Mouse (Mus musculus): Measurements from ENCODE around the gene Bace1. TPM values are rescaled to one million over a fixed set of nuclear protein-coding genes. Genes with fewer than 3 reads are reported as not detected.

The Bace1 gene
- polyA plus RNA-seq, 1 experiment from 2014 or later = 42.9 TPM

- Histone ChIP-seq H3K27me3 (replicated peaks; ENCODE audit: control insufficient read depth, insufficient read depth, low read length) (no peaks in the 10 kb centered on the region), H3K4me1 (ENCODE audit: control insufficient read depth, insufficient read depth, low read depth, low read length) (peaks cover 5% of the 10 kb centered on the region), H3K36me3 (ENCODE audit: control insufficient read depth, insufficient read depth, low read length) (no peaks in the 10 kb centered on the region), H3K27ac (ENCODE audit: low read depth, low read length) (peak within 1 kb of the TSS; percentile 79), H3K9ac (ENCODE audit: low read depth, low read length) (peak within 1 kb of the TSS; percentile 70), H3K9me3 (ENCODE audit: control insufficient read depth, low read length) (no peaks in the 10 kb centered on the region), H3K4me3 (ENCODE audit: low read length) (peak within 1 kb of the TSS; percentile 61), H3K4me2 (ENCODE audit: low read length) (peak within 1 kb of the TSS; percentile 88)
- peak; percentile 97 for ATAC-seq
- WGBS = 0% methylated on average over 29 of the region's 31 CpGs
Measured at GRCm38 (mm10) chr9:45828291-45828963, 10.0 kb upstream of the Bace1 start, which contains the start of gene Cep164. Cep164 (minus strand) TSS chr9:45828691.

DNA sequence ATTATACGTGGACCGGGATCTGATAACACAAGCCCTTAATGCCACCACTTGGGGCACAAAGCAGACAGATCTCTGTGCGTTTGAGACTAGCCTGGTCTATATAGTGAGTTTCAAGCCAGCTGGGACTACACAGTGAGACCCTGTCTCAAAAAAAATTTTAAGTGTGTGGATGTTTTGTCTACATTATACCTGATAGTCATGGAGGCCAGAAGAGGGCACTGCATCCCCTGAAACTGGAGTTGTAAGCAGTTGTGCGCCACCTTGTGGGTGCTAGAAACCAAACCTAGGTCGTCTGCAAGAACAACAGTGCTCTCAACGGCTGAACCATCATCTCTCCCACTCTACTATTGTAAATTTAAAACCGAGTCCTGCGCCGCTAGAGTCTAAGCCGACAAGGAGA, 9.3 kb upstream of the Bace1 start:
- ATAC-seq = peak; percentile 25
- no peaks in the 10 kb centered on the region for H3K36me3 ChIP-seq (ENCODE audit: control insufficient read depth, insufficient read depth, low read length)
- H3K9me3 ChIP-seq (ENCODE audit: control insufficient read depth, low read length) = no peaks in the 10 kb centered on the region
- no peak overlapping the region for H3K9ac ChIP-seq (ENCODE audit: low read depth, low read length)
- H3K27me3 ChIP-seq (replicated peaks; ENCODE audit: control insufficient read depth, insufficient read depth, low read length) = no peaks in the 10 kb centered on the region
- H3K4me1 ChIP-seq (ENCODE audit: control insufficient read depth, insufficient read depth, low read depth, low read length) = peaks cover 5% of the 10 kb centered on the region
- 25% methylated on average over 10 of the region's 10 CpGs for WGBS
- peak overlapping the region; percentile 61 for H3K4me3 ChIP-seq (ENCODE audit: low read length)
- peak overlapping the region; percentile 88 for H3K4me2 ChIP-seq (ENCODE audit: low read length)
- H3K27ac ChIP-seq (ENCODE audit: low read depth, low read length) = no peak overlapping the region

DNA sequence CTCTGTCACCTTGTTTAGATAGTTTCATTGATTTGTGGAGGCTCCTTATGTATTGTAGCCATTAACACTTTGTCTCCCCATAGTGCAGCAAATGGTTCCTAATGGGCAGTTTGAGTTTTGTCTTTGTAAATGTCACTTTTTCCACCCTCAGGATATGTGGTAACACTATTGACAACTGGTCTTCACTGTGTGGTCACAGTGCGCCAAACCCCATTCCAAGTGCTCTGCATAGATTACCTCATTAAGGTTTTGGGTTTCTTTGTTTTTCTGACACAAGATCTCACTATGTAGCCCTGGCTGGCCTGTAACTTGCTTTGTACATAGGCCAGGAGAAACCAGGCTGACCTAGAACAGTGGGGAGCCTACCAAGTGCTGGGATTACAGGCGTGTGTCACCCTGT, 5.5 kb upstream of the Bace1 start:
- Histone ChIP-seq H3K36me3 (ENCODE audit: control insufficient read depth, insufficient read depth, low read length) (no peaks in the 10 kb centered on the region), H3K27me3 (replicated peaks; ENCODE audit: control insufficient read depth, insufficient read depth, low read length) (no peaks in the 10 kb centered on the region), H3K9ac (ENCODE audit: low read depth, low read length) (no peak overlapping the region), H3K9me3 (ENCODE audit: control insufficient read depth, low read length) (no peaks in the 10 kb centered on the region), H3K4me2 (ENCODE audit: low read length) (no peak overlapping the region), H3K4me3 (ENCODE audit: low read length) (no peak overlapping the region), H3K27ac (ENCODE audit: low read depth, low read length) (no peak overlapping the region), H3K4me1 (ENCODE audit: control insufficient read depth, insufficient read depth, low read depth, low read length) (no peaks in the 10 kb centered on the region)
- 93% methylated on average over 2 of the region's 2 CpGs for WGBS
- no peak for ATAC-seq

DNA sequence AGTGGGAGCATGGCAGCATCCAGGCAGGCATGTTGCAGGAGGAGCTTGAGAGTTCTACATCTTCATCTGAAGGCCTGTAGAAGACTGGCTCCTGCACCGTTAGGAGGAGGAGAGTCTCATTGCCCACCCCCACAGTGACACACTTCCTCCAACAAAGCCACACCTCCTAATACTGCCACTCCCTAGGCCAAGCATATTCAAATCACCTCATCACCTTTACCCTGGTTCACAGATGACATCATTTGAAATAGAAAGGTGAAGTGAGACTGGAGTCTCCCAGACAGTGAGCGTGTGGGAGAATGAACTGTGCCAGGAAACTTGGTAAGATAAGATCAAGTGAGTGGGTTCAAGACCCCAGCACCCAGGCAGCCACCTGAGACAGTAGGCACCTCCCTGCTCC, 4.9 kb upstream of the Bace1 start:
- Histone ChIP-seq H3K27me3 (replicated peaks; ENCODE audit: control insufficient read depth, insufficient read depth, low read length) (no peaks in the 10 kb centered on the region), H3K9me3 (ENCODE audit: control insufficient read depth, low read length) (no peaks in the 10 kb centered on the region), H3K9ac (ENCODE audit: low read depth, low read length) (no peak overlapping the region), H3K4me2 (ENCODE audit: low read length) (no peak overlapping the region), H3K36me3 (ENCODE audit: control insufficient read depth, insufficient read depth, low read length) (no peaks in the 10 kb centered on the region), H3K4me1 (ENCODE audit: control insufficient read depth, insufficient read depth, low read depth, low read length) (no peaks in the 10 kb centered on the region), H3K4me3 (ENCODE audit: low read length) (no peak overlapping the region), H3K27ac (ENCODE audit: low read depth, low read length) (no peak overlapping the region)
- ATAC-seq = no peak
- WGBS = 87% methylated on average over 2 of the region's 2 CpGs

GRCm38 (mm10) chr9:45838069-45838433, 329 bp upstream of the Bace1 start:
- H3K27me3 ChIP-seq (replicated peaks; ENCODE audit: control insufficient read depth, insufficient read depth, low read length) = no peaks in the 10 kb centered on the region
- H3K9me3 ChIP-seq (ENCODE audit: control insufficient read depth, low read length) = no peaks in the 10 kb centered on the region
- H3K9ac ChIP-seq (ENCODE audit: low read depth, low read length) = no peak overlapping the region; the same call in 1 of the 2 replicates
- 19% methylated on average over 4 of the region's 4 CpGs for WGBS
- ATAC-seq = no peak
- H3K36me3 ChIP-seq (ENCODE audit: control insufficient read depth, insufficient read depth, low read length) = no peaks in the 10 kb centered on the region
- H3K4me1 ChIP-seq (ENCODE audit: control insufficient read depth, insufficient read depth, low read depth, low read length) = peaks cover 35% of the 10 kb centered on the region
- no peak overlapping the region for H3K27ac ChIP-seq (ENCODE audit: low read depth, low read length)
- peak overlapping the region; percentile 41; the same call in 1 of the 2 replicates for H3K4me2 ChIP-seq (ENCODE audit: low read length)
- H3K4me3 ChIP-seq (ENCODE audit: low read length) = peak overlapping the region; percentile 90

DNA sequence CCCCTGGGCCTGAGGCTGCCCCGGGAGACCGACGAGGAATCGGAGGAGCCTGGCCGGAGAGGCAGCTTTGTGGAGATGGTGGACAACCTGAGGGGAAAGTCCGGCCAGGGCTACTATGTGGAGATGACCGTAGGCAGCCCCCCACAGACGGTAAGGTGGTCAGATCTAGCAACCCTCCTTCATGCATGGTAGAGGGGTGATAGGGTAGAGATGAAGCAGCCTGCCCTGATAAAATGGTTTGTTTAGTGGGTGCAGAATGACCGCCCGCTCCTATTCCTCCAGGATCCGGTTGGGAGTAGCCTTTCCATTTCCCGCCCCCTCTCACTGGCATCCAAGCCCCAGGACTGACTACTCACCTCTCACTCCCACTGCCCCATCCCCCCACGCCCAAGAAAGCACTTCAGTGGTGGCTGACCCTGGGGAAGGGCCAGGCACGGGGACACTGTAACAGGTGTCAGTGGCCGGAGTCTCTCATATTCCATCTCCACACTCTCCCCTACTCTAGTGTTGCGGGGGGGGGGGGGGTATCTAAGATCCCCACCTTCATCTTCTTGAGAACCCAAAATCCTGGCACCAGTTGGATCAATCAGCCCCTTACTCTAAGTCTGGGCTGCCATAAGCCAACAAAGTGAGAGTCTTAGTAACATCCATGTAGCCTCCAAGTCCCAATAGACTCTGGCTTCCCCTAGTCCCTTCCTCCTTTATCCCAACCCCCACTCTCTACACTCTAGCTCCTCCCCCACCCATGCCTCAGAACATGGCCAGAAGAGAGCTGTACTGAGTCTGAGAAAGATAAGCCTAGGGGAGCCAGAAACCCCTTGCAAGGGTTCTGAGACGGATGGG, 980 bp downstream of the Bace1 start:
- peak overlapping the region; percentile 5; the same call in 1 of the 2 replicates for H3K27ac ChIP-seq (ENCODE audit: low read depth, low read length)
- no peaks in the 10 kb centered on the region for H3K9me3 ChIP-seq (ENCODE audit: control insufficient read depth, low read length)
- no peaks in the 10 kb centered on the region for H3K27me3 ChIP-seq (replicated peaks; ENCODE audit: control insufficient read depth, insufficient read depth, low read length)
- peaks cover 35% of the 10 kb centered on the region for H3K4me1 ChIP-seq (ENCODE audit: control insufficient read depth, insufficient read depth, low read depth, low read length)
- no peaks in the 10 kb centered on the region for H3K36me3 ChIP-seq (ENCODE audit: control insufficient read depth, insufficient read depth, low read length)
- peak; percentile 14; the same call in 1 of the 2 replicates for ATAC-seq
- H3K9ac ChIP-seq (ENCODE audit: low read depth, low read length) = peak overlapping the region; percentile 97
- 17% methylated on average over 17 of the region's 17 CpGs for WGBS
- H3K4me3 ChIP-seq (ENCODE audit: low read length) = peak overlapping the region; percentile 90
- H3K4me2 ChIP-seq (ENCODE audit: low read length) = peak overlapping the region; percentile 96

DNA sequence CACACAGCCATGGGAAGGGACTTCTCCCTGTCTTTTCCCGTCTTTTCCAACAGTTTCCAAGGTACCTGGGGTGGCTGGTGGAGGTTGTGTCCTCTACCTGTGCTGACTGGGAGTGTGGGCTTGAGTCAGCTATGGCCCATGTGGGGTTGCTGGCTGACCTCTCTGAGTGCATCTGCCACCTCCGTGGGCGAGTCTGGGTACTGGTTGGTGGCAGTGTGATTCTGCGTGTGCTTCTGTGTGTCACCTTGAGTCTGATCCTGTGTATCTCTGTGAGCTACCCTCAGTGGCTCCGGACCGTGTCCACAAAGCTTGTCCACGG, 1.6 kb downstream of the Bace1 start:
- Histone ChIP-seq H3K4me2 (ENCODE audit: low read length) (peak overlapping the region; percentile 96), H3K27me3 (replicated peaks; ENCODE audit: control insufficient read depth, insufficient read depth, low read length) (no peaks in the 10 kb centered on the region), H3K27ac (ENCODE audit: low read depth, low read length) (no peak overlapping the region), H3K36me3 (ENCODE audit: control insufficient read depth, insufficient read depth, low read length) (no peaks in the 10 kb centered on the region), H3K4me1 (ENCODE audit: control insufficient read depth, insufficient read depth, low read depth, low read length) (peaks cover 35% of the 10 kb centered on the region), H3K4me3 (ENCODE audit: low read length) (peak overlapping the region; percentile 90), H3K9me3 (ENCODE audit: control insufficient read depth, low read length) (no peaks in the 10 kb centered on the region), H3K9ac (ENCODE audit: low read depth, low read length) (peak overlapping the region; percentile 97)
- no peak for ATAC-seq
- WGBS = 80% methylated on average over 7 of the region's 7 CpGs

DNA sequence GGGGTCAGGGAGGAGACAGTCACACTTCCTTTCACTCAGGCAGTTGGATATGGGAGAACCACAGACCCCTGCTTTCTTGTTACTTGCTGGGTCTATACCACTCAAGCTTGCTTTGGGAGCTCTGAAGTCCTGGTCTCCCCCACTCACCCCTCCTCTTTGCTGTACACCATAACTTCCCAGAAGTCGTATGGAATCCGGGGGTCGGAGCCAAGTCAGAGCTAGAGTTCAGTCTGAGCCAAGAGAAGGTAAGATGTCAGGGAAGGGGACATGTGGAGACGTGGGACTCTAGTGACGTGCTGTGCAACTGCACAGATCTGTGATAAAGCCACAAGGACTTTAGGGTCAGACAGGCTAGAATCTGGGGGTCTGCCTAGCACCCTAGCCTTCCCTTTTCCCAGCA, 2.0 kb downstream of the Bace1 start:
- ATAC-seq = no peak
- Histone ChIP-seq H3K27me3 (replicated peaks; ENCODE audit: control insufficient read depth, insufficient read depth, low read length) (no peaks in the 10 kb centered on the region), H3K4me1 (ENCODE audit: control insufficient read depth, insufficient read depth, low read depth, low read length) (peaks cover 35% of the 10 kb centered on the region), H3K36me3 (ENCODE audit: control insufficient read depth, insufficient read depth, low read length) (no peaks in the 10 kb centered on the region), H3K4me3 (ENCODE audit: low read length) (peak overlapping the region; percentile 90), H3K4me2 (ENCODE audit: low read length) (peak overlapping the region; percentile 96), H3K9ac (ENCODE audit: low read depth, low read length) (peak overlapping the region; percentile 97), H3K27ac (ENCODE audit: low read depth, low read length) (no peak overlapping the region), H3K9me3 (ENCODE audit: control insufficient read depth, low read length) (no peaks in the 10 kb centered on the region)
- WGBS = 85% methylated on average over 5 of the region's 5 CpGs

GRCm38 (mm10) chr9:45841458-45841857, 3.1 kb downstream of the Bace1 start:
- no peaks in the 10 kb centered on the region for H3K9me3 ChIP-seq (ENCODE audit: control insufficient read depth, low read length)
- 77% methylated on average over 6 of the region's 6 CpGs for WGBS
- peaks cover 35% of the 10 kb centered on the region for H3K4me1 ChIP-seq (ENCODE audit: control insufficient read depth, insufficient read depth, low read depth, low read length)
- no peak for ATAC-seq
- H3K27me3 ChIP-seq (replicated peaks; ENCODE audit: control insufficient read depth, insufficient read depth, low read length) = no peaks in the 10 kb centered on the region
- no peak overlapping the region for H3K27ac ChIP-seq (ENCODE audit: low read depth, low read length)
- peak overlapping the region; percentile 96 for H3K4me2 ChIP-seq (ENCODE audit: low read length)
- no peaks in the 10 kb centered on the region for H3K36me3 ChIP-seq (ENCODE audit: control insufficient read depth, insufficient read depth, low read length)
- no peak overlapping the region for H3K9ac ChIP-seq (ENCODE audit: low read depth, low read length)
- no peak overlapping the region for H3K4me3 ChIP-seq (ENCODE audit: low read length)
